Mouse (Mus musculus) heart, postnatal 0 days (tissue): ENCODE measurements around the gene Slc2a9. TPM values are rescaled to one million over a fixed set of nuclear protein-coding genes. Genes with fewer than 3 reads are reported as not detected.

Experiments
- ATAC-seq: fragments of 200-750 bp; cut with Nextera tagmentation; 2 replicates; pipeline ENCODE4 v1.8.0; 2017; ENCODE audit warnings: low read depth, moderate number of reproducible peaks, moderate library complexity; ENCODE audit not compliant: insufficient read depth
- DNase-seq: peaks from one replicate; pipeline ENCODE4 v3.0.0-alpha.2; 2016; ENCODE audit warnings: low spot score
- H3K27ac ChIP-seq: fragments of 300-500 bp; sonication (generic); 2 replicates; pipeline ENCODE4 v1.5.1; 2014; ENCODE audit warnings: low read depth, mild to moderate bottlenecking
- H3K27me3 ChIP-seq: fragments of 300-500 bp; sonication (generic); 2 replicates; pipeline ENCODE4 v1.6.1; 2014; ENCODE audit warnings: low read length, mixed read lengths; ENCODE audit not compliant: control insufficient read depth, insufficient read depth
- H3K36me3 ChIP-seq: fragments of 300-500 bp; sonication (generic); replicated peaks from 2 replicates; pipeline ENCODE4 v1.6.1; 2014; ENCODE audit warnings: low read length, mixed read lengths; ENCODE audit not compliant: control insufficient read depth, insufficient read depth
- H3K4me1 ChIP-seq: fragments of 300-500 bp; sonication (generic); 2 replicates; pipeline ENCODE4 v1.6.1; 2014; ENCODE audit warnings: antibody characterized with exemption; ENCODE audit not compliant: control insufficient read depth, insufficient read depth
- H3K4me2 ChIP-seq: fragments of 300-500 bp; sonication (generic); 2 replicates; pipeline ENCODE4 v1.6.1; 2014; ENCODE audit warnings: low read depth, mild to moderate bottlenecking, low read length, moderate library complexity
- H3K4me3 ChIP-seq: fragments of 300-500 bp; sonication (generic); 2 replicates; pipeline ENCODE4 v1.5.1; 2014; ENCODE audit warnings: low read depth, low read length
- H3K9ac ChIP-seq: fragments of 300-500 bp; sonication (generic); replicated peaks from 2 replicates; pipeline ENCODE4 v1.6.1; 2014; ENCODE audit warnings: low read depth, low read length, mixed read lengths
- H3K9me3 ChIP-seq: fragments of 300-500 bp; sonication (generic); replicated peaks from 2 replicates; pipeline ENCODE4 v1.6.1; 2016; ENCODE audit warnings: low read length; ENCODE audit not compliant: control insufficient read depth
- CTCF ChIP-seq: IDR thresholded peaks from 2 replicates; pipeline ENCODE4 v1.5.1; 2016; ENCODE audit warnings: antibody characterized with exemption, control low read depth, low read depth
- EP300 ChIP-seq: IDR thresholded peaks from 2 replicates; pipeline ENCODE4 v1.6.1; 2016; ENCODE audit warnings: antibody characterized with exemption, low read depth
- WGBS: fragments of 180-500 bp; shearing (Covaris S2); extraction: QIAGEN DNeasy Blood & Tissue Kit; methylation state at CpG from one replicate; pipeline ENCODE4 v1.1.7; 2014; 5-methylcytosine and 5-hydroxymethylcytosine counted together
- polyA plus RNA-seq: library from polyadenylated mRNA; unstranded; fragments of >200 nt; fragmentation: Nextera tagmentation; extraction: Ambion mirVana; gene quantifications from 2 replicates; pipeline ENCODE4 v1.2.1, GENCODE M21; 2015
- total RNA-seq: library from RNA; depleted of rRNA; stranded (reverse); fragments of >200 nt; gene quantifications from 2 replicates; pipeline ENCODE4 v1.2.3, GENCODE M21; 2014; ENCODE audit warnings: low replicate concordance

Slc2a9 gene
- total and polyA plus RNA-seq, 2 experiments from 2014 or later, result 0.23 to 0.61 TPM

DNA sequence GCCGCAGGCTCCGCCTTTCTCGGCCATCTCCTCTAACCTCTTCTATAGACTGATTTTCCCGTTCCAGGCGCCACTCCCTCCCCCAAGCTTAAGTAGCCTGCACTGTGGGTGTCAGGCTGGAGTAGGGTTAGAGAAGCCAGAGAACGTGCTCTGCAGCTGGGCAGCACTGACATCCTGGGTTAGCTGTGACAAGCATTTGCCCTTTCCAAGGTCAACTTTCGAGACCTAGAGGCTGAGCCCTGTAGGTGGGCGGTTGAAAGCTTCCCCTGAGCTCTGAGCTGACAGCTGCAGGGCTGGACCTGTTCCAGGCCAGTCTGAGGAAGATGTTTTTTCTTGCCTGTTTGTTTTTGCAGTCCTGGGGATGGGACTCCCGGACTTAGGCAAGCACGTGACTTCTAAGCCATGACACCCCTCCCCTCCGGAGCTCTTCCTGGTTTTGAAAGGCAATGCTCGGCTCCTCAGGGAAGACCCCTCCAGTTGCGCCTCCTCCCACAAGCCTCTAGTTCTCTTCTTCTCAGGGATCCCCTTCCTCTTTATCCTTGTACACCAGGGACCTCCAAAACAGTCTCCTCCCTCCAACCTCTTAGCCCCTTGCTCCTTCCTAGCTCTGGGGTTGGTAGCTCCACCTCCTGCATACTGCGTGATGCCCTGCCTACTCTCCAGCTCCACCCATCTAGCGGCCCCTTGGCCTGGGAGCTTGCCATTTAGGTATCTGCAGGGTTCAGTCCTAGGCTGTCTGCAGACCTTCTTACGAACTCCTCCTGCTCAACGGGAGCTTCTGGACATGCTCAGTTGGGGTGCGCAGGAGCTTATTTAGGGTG, 136.1 kb downstream of the Slc2a9 start:
- Histone ChIP-seq H3K4me1 (peaks cover 12% of the 10 kb centered on the region), H3K4me3 (peak overlapping the region; percentile 34), H3K27ac (no peak overlapping the region), H3K4me2 (peak overlapping the region; percentile 61), H3K9me3 (no peaks in the 10 kb centered on the region), H3K27me3 (no peaks in the 10 kb centered on the region), H3K9ac (no peak overlapping the region), H3K36me3 (no peaks in the 10 kb centered on the region)
- DNase-seq (peak; percentile 7), ATAC-seq (peak; percentile 51)
- TF ChIP-seq CTCF, result no peak
- no peak for TF ChIP-seq EP300
- WGBS, result 7% methylated on average over 18 of the region's 18 CpGs

- no peaks in the 10 kb centered on the region for H3K27me3 ChIP-seq
- DNase-seq, result no peak
- TF ChIP-seq EP300 (no peak), CTCF (no peak)
- no peak overlapping the region for H3K9ac ChIP-seq
- peaks cover 12% of the 10 kb centered on the region for H3K4me1 ChIP-seq
- H3K27ac ChIP-seq, result no peak overlapping the region
- WGBS, result 59% methylated on average over 2 of the region's 2 CpGs
- no peak overlapping the region for H3K4me3 ChIP-seq
- H3K4me2 ChIP-seq, result no peak overlapping the region
- ATAC-seq, result no peak
- H3K36me3 ChIP-seq, result no peaks in the 10 kb centered on the region
- no peaks in the 10 kb centered on the region for H3K9me3 ChIP-seq
These were observed 137.4 kb downstream of the Slc2a9 start for GRCm38 (mm10) chr5:38365521-38365920.

GRCm38 (mm10) chr5:38364396-38364795, 138.5 kb downstream of the Slc2a9 start:
- 68% methylated on average over 5 of the region's 5 CpGs for WGBS
- no peak for TF ChIP-seq CTCF
- TF ChIP-seq EP300, result no peak
- H3K9ac ChIP-seq, result no peak overlapping the region
- no peak overlapping the region for H3K4me3 ChIP-seq
- H3K27me3 ChIP-seq, result no peaks in the 10 kb centered on the region
- DNase-seq, result no peak
- no peak for ATAC-seq
- no peaks in the 10 kb centered on the region for H3K36me3 ChIP-seq
- no peaks in the 10 kb centered on the region for H3K9me3 ChIP-seq
- no peak overlapping the region for H3K27ac ChIP-seq
- H3K4me1 ChIP-seq, result peaks cover 12% of the 10 kb centered on the region
- no peak overlapping the region for H3K4me2 ChIP-seq

DNA sequence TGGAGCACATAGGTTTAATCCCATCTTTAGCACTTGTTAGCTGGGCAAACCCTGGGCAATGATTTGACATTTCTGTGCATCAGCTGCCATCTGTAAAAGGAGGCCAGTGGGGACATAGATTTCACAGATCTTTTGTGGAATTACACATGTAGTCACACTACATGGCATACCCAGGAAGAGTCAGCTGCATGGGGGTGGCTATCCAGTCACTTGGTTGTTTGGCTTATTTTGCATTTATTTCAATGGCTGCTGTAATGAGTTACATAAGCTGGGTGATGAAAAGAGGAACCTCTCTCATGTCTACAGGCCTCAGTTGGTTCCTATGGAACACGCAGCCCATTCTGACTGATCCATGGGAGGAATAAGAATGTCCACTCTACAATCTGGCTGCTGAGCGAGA, 143.2 kb downstream of the Slc2a9 start:
- ATAC-seq (no peak), DNase-seq (no peak)
- no peaks in the 10 kb centered on the region for H3K27me3 ChIP-seq
- H3K4me1 ChIP-seq, result no peaks in the 10 kb centered on the region
- H3K9me3 ChIP-seq, result no peaks in the 10 kb centered on the region
- H3K9ac ChIP-seq, result no peak overlapping the region
- 73% methylated on average over 2 of the region's 2 CpGs for WGBS
- no peak for TF ChIP-seq EP300
- TF ChIP-seq CTCF, result no peak
- H3K36me3 ChIP-seq, result no peaks in the 10 kb centered on the region
- no peak overlapping the region for H3K27ac ChIP-seq
- H3K4me3 ChIP-seq, result no peak overlapping the region
- no peak overlapping the region for H3K4me2 ChIP-seq

DNA sequence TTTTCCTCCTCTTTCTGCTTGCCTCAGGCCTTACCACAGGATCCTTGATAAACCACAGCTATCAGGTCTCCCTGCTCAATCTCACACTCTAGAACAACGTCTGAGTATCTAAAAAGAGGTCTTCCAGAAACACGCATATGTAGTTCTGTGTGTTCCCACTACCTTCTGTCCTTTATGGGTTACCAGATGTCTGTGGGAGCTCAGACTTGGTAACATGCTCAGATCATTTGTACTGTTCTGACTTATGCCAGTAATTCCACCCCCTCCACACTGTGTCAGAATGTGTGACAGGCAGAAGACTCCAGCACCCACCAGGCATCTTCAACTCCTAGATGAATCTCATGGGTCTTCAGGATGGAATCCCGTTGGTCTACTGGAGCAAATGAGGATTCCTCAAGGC, 146.0 kb downstream of the Slc2a9 start:
- H3K4me1 ChIP-seq, result no peaks in the 10 kb centered on the region
- no peak overlapping the region for H3K9ac ChIP-seq
- DNase-seq (no peak), ATAC-seq (no peak)
- H3K9me3 ChIP-seq, result no peaks in the 10 kb centered on the region
- no peak overlapping the region for H3K4me3 ChIP-seq
- 63% methylated on average over 3 of the region's 3 CpGs for WGBS
- H3K27ac ChIP-seq, result no peak overlapping the region
- TF ChIP-seq EP300 (no peak), CTCF (no peak)
- no peaks in the 10 kb centered on the region for H3K27me3 ChIP-seq
- H3K36me3 ChIP-seq, result no peaks in the 10 kb centered on the region
- no peak overlapping the region for H3K4me2 ChIP-seq

DNA sequence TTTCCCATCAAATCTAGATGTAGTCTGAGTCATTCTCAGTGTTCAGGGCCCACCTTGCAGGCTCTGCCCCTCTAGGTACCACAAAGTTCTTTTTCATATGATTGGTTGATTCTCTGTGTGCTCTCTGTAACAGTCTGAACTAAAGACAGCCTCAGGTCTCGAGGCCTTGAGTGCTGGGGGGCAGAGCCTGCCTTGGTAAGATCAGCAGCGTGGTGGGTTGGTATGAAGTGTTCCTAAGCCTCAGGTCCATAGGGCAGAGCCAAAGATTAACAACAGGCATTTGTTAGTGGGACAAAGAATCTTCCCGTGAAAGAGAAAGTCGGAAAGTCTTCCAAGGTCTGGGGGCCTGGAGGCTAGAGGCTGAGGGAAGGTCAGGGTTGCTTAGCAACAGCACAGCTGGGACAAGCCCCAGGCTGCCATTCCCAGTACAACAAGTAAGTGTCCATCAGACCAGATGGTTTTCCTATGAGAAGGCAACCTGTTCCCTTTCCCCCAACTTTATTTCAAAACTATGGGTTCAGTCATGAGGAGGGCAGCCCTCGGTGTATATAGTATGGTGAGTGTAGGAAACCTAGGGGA, 152.5 kb downstream of the Slc2a9 start:
- H3K27ac ChIP-seq, result no peak overlapping the region
- no peak overlapping the region for H3K4me2 ChIP-seq
- no peaks in the 10 kb centered on the region for H3K36me3 ChIP-seq
- no peak for TF ChIP-seq EP300
- TF ChIP-seq CTCF, result no peak
- no peaks in the 10 kb centered on the region for H3K4me1 ChIP-seq
- H3K27me3 ChIP-seq, result no peaks in the 10 kb centered on the region
- H3K9ac ChIP-seq, result no peak overlapping the region
- no peak overlapping the region for H3K4me3 ChIP-seq
- DNase-seq, result no peak
- no peaks in the 10 kb centered on the region for H3K9me3 ChIP-seq
- no peak for ATAC-seq
- WGBS, result 50% methylated on average over 5 of the region's 5 CpGs
